Mouse (Mus musculus) stomach, postnatal 0 days (tissue): Measurements from ENCODE around the gene Lrrc75a. TPM values are rescaled to one million over a fixed set of nuclear protein-coding genes. Genes with fewer than 3 reads are reported as not detected.

ENCODE experiments used
- ATAC-seq: fragments of 200-750 bp; cut with Nextera tagmentation; 2 replicates; pipeline ENCODE4 v1.8.0; 2017; ENCODE audit not compliant: low FRiP score, low TSS enrichment
- DNase-seq: peaks from one replicate; pipeline ENCODE4 v3.0.0-alpha.2; 2016; ENCODE audit warnings: low spot score
- H3K27ac ChIP-seq: fragments of 300-500 bp; sonication (generic); replicated peaks from 2 replicates; pipeline ENCODE4 v1.5.1; 2014; ENCODE audit warnings: mild to moderate bottlenecking, control low read depth
- H3K27me3 ChIP-seq: fragments of 300-500 bp; sonication (generic); 2 replicates; pipeline ENCODE4 v1.6.1; 2014; ENCODE audit warnings: low read length; ENCODE audit not compliant: control insufficient read depth, insufficient read depth
- H3K36me3 ChIP-seq: fragments of 300-500 bp; sonication (generic); 2 replicates; pipeline ENCODE4 v1.6.1; 2014; ENCODE audit warnings: low read length, mixed read lengths; ENCODE audit not compliant: control insufficient read depth, insufficient read depth
- H3K4me1 ChIP-seq: fragments of 300-500 bp; sonication (generic); replicated peaks from 2 replicates; pipeline ENCODE4 v1.6.1; 2014; ENCODE audit warnings: antibody characterized with exemption; ENCODE audit not compliant: control insufficient read depth, insufficient read depth
- H3K4me2 ChIP-seq: fragments of 300-500 bp; sonication (generic); replicated peaks from 2 replicates; pipeline ENCODE4 v1.6.1; 2014; ENCODE audit warnings: low read depth, mild to moderate bottlenecking, control low read depth, moderate library complexity
- H3K4me3 ChIP-seq: fragments of 300-500 bp; sonication (generic); 2 replicates; pipeline ENCODE4 v1.5.1; 2014; ENCODE audit warnings: low read depth, low read length, control low read depth
- H3K9ac ChIP-seq: fragments of 300-500 bp; sonication (generic); 2 replicates; pipeline ENCODE4 v1.6.1; 2014; ENCODE audit warnings: mild to moderate bottlenecking, low read length, control low read depth, mixed read lengths
- H3K9me3 ChIP-seq: fragments of 300-500 bp; sonication (generic); 2 replicates; pipeline ENCODE4 v1.6.1; 2016; ENCODE audit warnings: low read length; ENCODE audit not compliant: control insufficient read depth
- CTCF ChIP-seq: IDR thresholded peaks from 2 replicates; pipeline ENCODE4 v1.5.1; 2016; ENCODE audit warnings: antibody characterized with exemption, low read depth, mild to moderate bottlenecking, moderate library complexity
- EP300 ChIP-seq: optimal IDR thresholded peaks from 2 replicates; pipeline ENCODE3; 2016; ENCODE audit warnings: antibody characterized with exemption
- WGBS: fragments of 180-500 bp; shearing (Covaris S2); extraction: QIAGEN DNeasy Blood & Tissue Kit; methylation state at CpG from one replicate; pipeline ENCODE4 v1.1.7; 2014; 5-methylcytosine and 5-hydroxymethylcytosine counted together
- polyA plus RNA-seq: library from polyadenylated mRNA; unstranded; fragments of >200 nt; fragmentation: Nextera tagmentation; extraction: Ambion mirVana; gene quantifications from 2 replicates; pipeline ENCODE4 v1.2.1, GENCODE M21; 2015

Gene Lrrc75a
- polyA plus RNA-seq, result 7.3 and 8.4 TPM in 2 replicates

- H3K4me3 ChIP-seq, result peak within 1 kb of the TSS; percentile 72
- peak within 1 kb of the TSS; percentile 78 for H3K9ac ChIP-seq
- H3K4me1 ChIP-seq, result peaks cover 14% of the 10 kb centered on the region
- ATAC-seq (peak; percentile 49), DNase-seq (no peak)
- TF ChIP-seq CTCF, result no peak
- no peak for TF ChIP-seq EP300
- H3K27ac ChIP-seq, result peak within 1 kb of the TSS; percentile 86
- WGBS, result 2% methylated on average over 44 of the region's 86 CpGs
- no peaks in the 10 kb centered on the region for H3K36me3 ChIP-seq
- no peaks in the 10 kb centered on the region for H3K27me3 ChIP-seq
- H3K9me3 ChIP-seq, result no peaks in the 10 kb centered on the region
- peak within 1 kb of the TSS; percentile 95 for H3K4me2 ChIP-seq
Measured at GRCm38 (mm10) chr11:62647661-62648590, at the start of gene Lrrc75a. Gene Lrrc75a (minus strand): TSS chr11:62648523.

- no peak overlapping the region for H3K4me2 ChIP-seq
- no peak overlapping the region for H3K9ac ChIP-seq
- H3K36me3 ChIP-seq, result no peaks in the 10 kb centered on the region
- no peaks in the 10 kb centered on the region for H3K27me3 ChIP-seq
- TF ChIP-seq CTCF (no peak), EP300 (no peak)
- no peak for DNase-seq
- H3K4me1 ChIP-seq, result no peaks in the 10 kb centered on the region
- no peak for ATAC-seq
- 93% methylated on average over 8 of the region's 8 CpGs for WGBS
- H3K27ac ChIP-seq, result no peak overlapping the region
- no peak overlapping the region for H3K4me3 ChIP-seq
- no peaks in the 10 kb centered on the region for H3K9me3 ChIP-seq
Measured at GRCm38 (mm10) chr11:62695126-62695525, 46.8 kb upstream of the Lrrc75a start.

GRCm38 (mm10) chr11:62693299-62694184 lies 45.2 kb upstream of the Lrrc75a start:
- ATAC-seq (peak; percentile 83), DNase-seq (peak; percentile 56)
- Histone ChIP-seq H3K27me3 (no peaks in the 10 kb centered on the region), H3K4me2 (no peak overlapping the region), H3K36me3 (no peaks in the 10 kb centered on the region), H3K27ac (no peak overlapping the region), H3K4me1 (no peaks in the 10 kb centered on the region), H3K4me3 (no peak overlapping the region), H3K9ac (no peak overlapping the region), H3K9me3 (no peaks in the 10 kb centered on the region)
- 24% methylated on average over 9 of the region's 11 CpGs for WGBS
- no peak for TF ChIP-seq EP300
- peak; percentile 87 for TF ChIP-seq CTCF

- Histone ChIP-seq H3K36me3 (no peaks in the 10 kb centered on the region), H3K9me3 (no peaks in the 10 kb centered on the region), H3K4me2 (no peak overlapping the region), H3K27me3 (no peaks in the 10 kb centered on the region), H3K27ac (no peak overlapping the region), H3K4me1 (no peaks in the 10 kb centered on the region), H3K9ac (no peak overlapping the region), H3K4me3 (no peak overlapping the region)
- WGBS, result 86% methylated on average over 3 of the region's 3 CpGs
- TF ChIP-seq CTCF, result no peak
- no peak for TF ChIP-seq EP300
- DNase-seq (no peak), ATAC-seq (no peak)
Measured at GRCm38 (mm10) chr11:62691592-62691991, 43.3 kb upstream of the Lrrc75a start.

GRCm38 (mm10) chr11:62679954-62680353 lies 31.6 kb upstream of the Lrrc75a start:
- Histone ChIP-seq H3K27ac (no peak overlapping the region), H3K9ac (no peak overlapping the region), H3K27me3 (no peaks in the 10 kb centered on the region), H3K36me3 (no peaks in the 10 kb centered on the region), H3K4me3 (no peak overlapping the region), H3K4me1 (no peaks in the 10 kb centered on the region), H3K4me2 (no peak overlapping the region), H3K9me3 (no peaks in the 10 kb centered on the region)
- ATAC-seq (no peak), DNase-seq (no peak)
- WGBS, result 64% methylated on average over 4 of the region's 4 CpGs
- TF ChIP-seq CTCF (no peak), EP300 (no peak)
